Mouse (Mus musculus) embryonic stem cell, embryonic (primary cell): Measurements from ENCODE around the gene Cers6.

Experiments
- CTCF ChIA-PET, 4 experiments: fragments of 300-600 bp in 2 of 4; fragments of 350-600 bp in 2 of 4; sonication (Branson Sonifier 250); formaldehyde crosslinking; loops; one replicate each; lab custom pipeline; 2022; ENCODE audit warnings: inconsistent platforms in 2 of 4; lab: Charles Lee
- POLR2A ChIA-PET, 4 experiments: fragments of 300-600 bp in 2 of 4; fragments of 350-600 bp in 2 of 4; sonication (Branson Sonifier 250); formaldehyde crosslinking; loops; one replicate each; lab custom pipeline; 2022; ENCODE audit warnings: antibody characterized with exemption in 4 of 4, inconsistent platforms in 1 of 4; lab: Charles Lee

Gene Cers6

DNA sequence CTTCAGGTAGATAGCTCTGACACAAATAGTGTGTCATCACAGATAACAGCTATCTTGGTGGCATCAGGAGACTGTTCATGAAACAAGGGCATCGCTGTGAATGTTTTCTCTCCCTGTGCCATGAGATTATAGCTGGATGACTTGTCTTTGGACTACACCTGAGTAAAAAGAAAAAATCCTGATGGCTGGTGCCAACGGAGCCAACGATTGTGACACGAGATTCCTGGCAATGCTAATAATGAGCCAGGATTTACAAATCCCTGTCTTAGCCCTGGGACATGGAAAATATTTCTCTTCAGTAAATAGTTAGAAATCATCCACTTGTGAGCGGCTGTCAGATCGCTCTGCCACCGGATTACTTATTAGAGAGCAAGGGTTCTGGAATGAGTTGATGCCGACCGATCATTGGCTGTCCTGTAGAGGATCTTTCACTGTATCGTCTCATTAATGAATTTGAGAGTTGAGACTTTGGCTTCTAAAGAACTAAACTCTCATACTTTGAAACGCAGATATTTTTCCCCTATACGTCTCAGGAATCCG lies 157.9 kb downstream of the Cers6 start:
- CTCF ChIA-PET: no interaction called here
- POLR2A ChIA-PET: interaction anchor here in 1 of 4 experiments (1.2 kb wide), 1 partner anchor 28 kb away, joined by 3 read pairs; no protein-coding TSS in a partner anchor

DNA sequence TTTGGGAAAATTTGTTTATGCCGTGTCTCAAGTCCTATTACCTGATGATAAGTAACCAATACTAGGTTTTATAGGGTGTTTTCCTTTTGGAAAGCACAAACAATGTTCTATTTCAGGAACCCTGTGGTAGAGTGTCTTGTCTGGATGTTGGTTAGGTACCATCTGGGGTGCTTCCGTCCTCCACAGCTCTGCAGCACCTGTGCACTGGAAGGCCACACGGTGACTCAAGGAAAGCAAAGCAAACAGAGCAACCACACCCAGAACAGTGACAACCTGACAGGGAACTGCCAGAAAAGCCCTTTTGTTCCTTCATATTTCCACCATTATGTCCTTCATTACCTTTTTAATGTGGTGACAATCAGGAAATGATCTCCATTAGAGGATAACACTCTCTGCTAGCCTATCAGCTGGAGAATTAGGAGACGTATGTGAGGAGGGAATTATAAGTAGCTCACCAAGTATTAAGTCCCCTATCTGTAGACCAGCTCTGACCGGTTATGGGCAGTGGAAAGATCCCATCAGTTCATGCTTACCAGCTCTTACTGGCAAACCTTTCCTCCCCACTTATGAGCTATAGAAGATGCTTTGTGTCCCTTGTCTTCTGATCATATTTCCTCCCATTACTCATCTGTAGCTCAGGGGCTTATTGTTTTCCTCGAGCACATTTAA lies 158.7 kb downstream of the Cers6 start:
- POLR2A ChIA-PET: interaction anchor here in 1 of 4 experiments (1.0 to 1.2 kb wide), 2 partner anchors 23 to 28 kb away, joined by 3 read pairs; no protein-coding TSS in a partner anchor
- CTCF ChIA-PET: no interaction called here

GRCm38 (mm10) chr2:69020636-69021310 lies 159.5 kb downstream of the Cers6 start:
- CTCF ChIA-PET: no interaction called here
- POLR2A ChIA-PET: interaction anchor here in 2 of 4 experiments (0.6 to 1.0 kb wide), 2 partner anchors 22 to 276 kb away, joined by 3 to 4 read pairs; no protein-coding TSS in a partner anchor

DNA sequence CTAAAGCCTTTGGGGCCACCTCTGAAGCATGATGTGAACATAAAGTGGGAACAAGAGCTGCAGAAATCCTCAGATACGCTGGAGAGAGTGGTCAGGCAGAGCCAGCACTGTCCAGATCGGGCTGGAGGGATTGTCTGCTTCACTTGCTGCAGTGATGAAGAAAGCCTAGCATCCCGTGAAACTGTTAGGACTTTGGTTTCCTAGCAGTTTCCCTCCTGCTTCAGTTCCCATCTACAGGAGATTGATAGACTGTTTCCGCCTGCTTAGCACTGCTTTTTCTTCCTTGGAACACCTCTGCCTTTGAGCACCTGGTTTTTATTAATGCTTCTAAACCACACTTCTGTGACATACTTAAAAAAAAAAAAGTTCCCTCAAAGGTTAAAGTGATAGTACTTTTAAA lies 160.3 kb downstream of the Cers6 start:
- POLR2A ChIA-PET: interaction anchor here in 1 of 4 experiments (0.6 kb wide), 1 partner anchor 275 kb away, joined by 4 read pairs; no protein-coding TSS in a partner anchor
- CTCF ChIA-PET: interaction anchor here in 1 of 4 experiments (0.6 kb wide), 1 partner anchor 861 kb away, joined by 3 read pairs; no protein-coding TSS in a partner anchor

GRCm38 (mm10) chr2:69024856-69025255 lies 163.6 kb downstream of the Cers6 start:
- POLR2A ChIA-PET: interaction anchor here in 3 of 4 experiments (0.6 to 1.4 kb wide), 4 partner anchors 10 to 45 kb away, joined by 3 read pairs; no protein-coding TSS in a partner anchor
- CTCF ChIA-PET: no interaction called here

DNA sequence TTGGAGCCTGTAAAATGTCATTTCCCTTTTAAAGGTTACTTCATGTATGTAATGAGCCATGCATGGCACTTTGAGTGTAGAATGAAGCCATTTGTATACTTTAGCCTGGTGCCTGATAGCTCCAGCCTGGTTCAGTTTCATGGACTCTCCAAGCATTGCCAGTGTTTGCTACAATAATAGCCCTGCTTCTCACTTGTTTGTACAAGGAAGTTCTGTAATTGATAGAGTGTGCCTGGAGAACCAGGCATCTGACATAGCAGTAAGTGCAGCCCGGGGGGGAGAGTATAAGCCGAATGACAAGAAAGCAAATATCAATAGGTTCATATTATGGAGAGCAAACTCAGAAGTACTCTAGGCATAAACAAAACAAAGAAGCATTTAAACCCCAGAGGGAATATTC lies 171.3 kb downstream of the Cers6 start:
- ChIA-PET CTCF (no interaction called here), POLR2A (interaction anchor here in 1 of 4 experiments (1.1 kb wide), 1 partner anchor 15 kb away, joined by 3 read pairs; no protein-coding TSS in a partner anchor)

DNA sequence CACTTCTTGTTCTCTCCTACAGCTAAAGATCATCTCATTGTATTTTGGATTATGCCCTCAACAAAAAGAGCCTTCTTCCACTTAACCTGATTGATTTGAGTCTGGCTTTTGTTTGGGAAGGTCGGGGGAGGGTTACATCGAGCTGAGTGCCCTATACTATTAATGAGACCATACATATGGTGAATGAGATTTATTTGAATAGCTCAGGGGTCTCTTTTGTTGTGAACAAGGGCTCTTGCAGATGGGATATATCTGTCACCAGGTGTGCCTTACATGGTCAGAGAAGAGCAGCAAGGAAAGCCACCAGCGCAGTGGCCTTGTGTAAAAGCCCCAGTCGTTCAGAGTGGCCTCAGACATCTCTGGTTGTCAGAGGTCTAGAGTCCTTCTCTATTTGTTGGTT lies 174.2 kb downstream of the Cers6 start:
- POLR2A ChIA-PET: interaction anchor here in 2 of 4 experiments (0.9 to 1.2 kb wide), 5 partner anchors 11 to 53 kb away, joined by 3 to 12 read pairs (median 4); no protein-coding TSS in a partner anchor
- CTCF ChIA-PET: interaction anchor here in 2 of 4 experiments (1.1 to 1.2 kb wide), 3 partner anchors 8 to 600 kb away, joined by 3 read pairs; no protein-coding TSS in a partner anchor

- ChIA-PET POLR2A (interaction anchor here in 1 of 4 experiments (0.5 kb wide), 1 partner anchor 238 kb away, joined by 4 read pairs; no protein-coding TSS in a partner anchor), CTCF (no interaction called here)
These were observed 176.1 kb downstream of the Cers6 start for GRCm38 (mm10) chr2:69037362-69037761.

- CTCF ChIA-PET: interaction anchor here in 3 of 4 experiments (0.6 to 1.9 kb wide), 10 partner anchors 8 to 258 kb away, joined by 3 to 13 read pairs (median 4); no protein-coding TSS in a partner anchor
- POLR2A ChIA-PET: interaction anchor here in 3 of 4 experiments (0.6 to 1.5 kb wide), 8 partner anchors 22 to 223 kb away, joined by 3 read pairs; no protein-coding TSS in a partner anchor
These were observed 181.3 kb downstream of the Cers6 start for GRCm38 (mm10) chr2:69042327-69043106.

GRCm38 (mm10) chr2:69043431-69044118 lies 182.3 kb downstream of the Cers6 start:
- POLR2A ChIA-PET: interaction anchor here in 3 of 4 experiments (0.6 to 1.5 kb wide), 6 partner anchors 23 to 224 kb away, joined by 3 read pairs; no protein-coding TSS in a partner anchor
- CTCF ChIA-PET: interaction anchor here (0.6 to 1.9 kb wide), 14 partner anchors 9 to 259 kb away, joined by 3 to 13 read pairs (median 4); no protein-coding TSS in a partner anchor

- POLR2A ChIA-PET: interaction anchor here in 2 of 4 experiments (0.6 to 1.5 kb wide), 3 partner anchors 201 to 608 kb away, joined by 3 read pairs; no protein-coding TSS in a partner anchor
- CTCF ChIA-PET: interaction anchor here in 1 of 4 experiments (1.7 kb wide), 1 partner anchor 15 kb away, joined by 4 read pairs; no protein-coding TSS in a partner anchor
These were observed 184.7 kb downstream of the Cers6 start for GRCm38 (mm10) chr2:69045926-69046325.

GRCm38 (mm10) chr2:69047297-69047696 lies 186.1 kb downstream of the Cers6 start:
- ChIA-PET CTCF (interaction anchor here in 1 of 4 experiments (1.0 kb wide), 1 partner anchor 14 kb away, joined by 6 read pairs; no protein-coding TSS in a partner anchor), POLR2A (interaction anchor here in 3 of 4 experiments (0.5 to 3.0 kb wide), 15 partner anchors 9 to 228 kb away, joined by 3 to 12 read pairs (median 4); no protein-coding TSS in a partner anchor)

- POLR2A ChIA-PET: interaction anchor here in 3 of 4 experiments (0.7 to 3.0 kb wide), 20 partner anchors 9 to 265 kb away, joined by 3 to 12 read pairs (median 4); partner anchors contain the start of gene Cers6 (in 1 of the 3)
- CTCF ChIA-PET: interaction anchor here in 1 of 4 experiments (1.0 kb wide), 1 partner anchor 13 kb away, joined by 6 read pairs; no protein-coding TSS in a partner anchor
These were observed 186.6 kb downstream of the Cers6 start for GRCm38 (mm10) chr2:69047805-69048204.

DNA sequence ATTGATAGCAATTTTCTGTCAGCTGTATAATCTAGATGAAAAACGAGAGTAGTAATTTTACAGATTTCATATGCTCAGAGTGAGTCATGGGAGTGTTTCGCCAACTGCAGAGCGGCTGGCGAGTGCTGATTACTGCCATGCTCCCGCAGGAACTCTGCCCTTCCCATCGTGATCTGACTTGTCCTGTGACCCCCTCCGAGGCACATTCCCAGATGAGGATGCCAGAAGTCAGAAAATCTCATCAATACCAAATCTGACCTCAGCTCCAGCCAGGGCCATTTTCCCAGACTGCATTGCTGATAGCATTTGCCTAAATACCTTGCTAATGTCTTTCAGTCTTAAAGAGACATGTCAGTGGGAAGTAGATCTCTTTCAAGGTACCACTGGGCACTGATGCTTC lies 187.9 kb downstream of the Cers6 start:
- CTCF ChIA-PET: interaction anchor here in 1 of 4 experiments (2.9 kb wide), 1 partner anchor 12 kb away, joined by 13 read pairs; no protein-coding TSS in a partner anchor

GRCm38 (mm10) chr2:69050189-69050588 lies 188.9 kb downstream of the Cers6 start:
- POLR2A ChIA-PET: interaction anchor here in 3 of 4 experiments (0.5 to 3.1 kb wide), 9 partner anchors 9 to 633 kb away, joined by 3 to 17 read pairs (median 4); no protein-coding TSS in a partner anchor
- CTCF ChIA-PET: interaction anchor here in 1 of 4 experiments (2.9 kb wide), 1 partner anchor 11 kb away, joined by 13 read pairs; no protein-coding TSS in a partner anchor

More for the DNA sequence above, 187.9 kb downstream of the Cers6 start:
- POLR2A ChIA-PET: interaction anchor here in 2 of 4 experiments (0.7 to 3.1 kb wide), 8 partner anchors 7 to 226 kb away, joined by 3 to 17 read pairs (median 6); partner anchors contain the start of gene Cers6 (in 1 of the 2)

- ChIA-PET POLR2A (interaction anchor here in 1 of 4 experiments (1.4 to 3.1 kb wide), 2 partner anchors 10 to 126 kb away, joined by 3 to 17 read pairs; no protein-coding TSS in a partner anchor), CTCF (interaction anchor here in 1 of 4 experiments (2.9 kb wide), 1 partner anchor 9 kb away, joined by 13 read pairs; no protein-coding TSS in a partner anchor)
These were observed 190.4 kb downstream of the Cers6 start for GRCm38 (mm10) chr2:69051596-69051995.
